ENCODE assay signal across 25 mouse cellular contexts in the genomic region with DNA sequence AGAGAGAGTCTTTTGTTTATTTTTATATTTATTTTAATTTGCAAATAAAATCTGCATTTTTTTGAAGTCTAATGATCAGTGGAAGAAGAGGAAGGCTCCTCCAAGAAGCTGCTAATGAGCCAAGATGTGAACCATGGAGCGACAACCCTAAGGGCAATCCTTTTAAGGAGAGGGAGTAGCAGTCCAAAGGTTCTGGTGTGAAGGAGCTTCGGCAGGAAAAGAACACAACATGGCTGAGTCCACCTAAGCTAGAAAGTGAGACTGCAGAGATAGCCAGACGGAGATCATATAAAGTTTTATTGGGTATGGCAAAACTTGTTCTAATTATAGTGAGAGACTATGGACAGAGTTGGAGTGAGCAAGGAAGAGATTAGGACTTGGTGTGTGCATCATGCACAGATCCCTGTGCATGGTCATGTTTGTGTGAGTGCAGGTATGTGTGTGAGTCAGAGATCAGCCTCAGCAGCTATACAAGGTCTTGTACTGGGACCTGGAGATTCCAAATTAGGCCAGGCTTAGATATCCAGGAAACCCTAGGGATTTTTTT. TPM values are rescaled to one million over a fixed set of nuclear protein-coding genes. Genes with fewer than 3 reads are reported as not detected.
DNase-seq lines count a peak whose midpoint lies in the region; ATAC-seq and TF ChIP-seq lines count a peak whose summit lies in the region.
"Had no signal": no experiment of that assay in that cellular context is flagged by ENCODE, and none has a peak within 500 bp of the region (broad histone marks: within the 10 kb centered on the region; RNA-seq: fewer than 3 reads in every experiment).

No protein-coding gene starts in this region.

- no peak overlapping the region for H3K27ac ChIP-seq in kidney, adult 2 months (ENCODE audit: insufficient read depth, low read depth, low read length)
- no peak overlapping the region for H3K27ac ChIP-seq in kidney, embryonic 14.5 days (ENCODE audit: low read depth, low read length)
- no peak overlapping the region for H3K27ac ChIP-seq in intestine, embryonic 15.5 days
- H3K27ac ChIP-seq: embryonic facial prominence, embryonic 10.5 days; embryonic facial prominence, embryonic 13.5 days; forebrain, embryonic 12.5 days; gastrocnemius, adult 2 months; hindbrain, embryonic 12.5 days had no signal

- H3K4me2 ChIP-seq in kidney, embryonic 14.5 days (replicated peaks; ENCODE audit: low read depth, low read length), result no peak overlapping the region
- no peak overlapping the region for H3K4me2 ChIP-seq in intestine, embryonic 15.5 days (replicated peaks)
- H3K4me2 ChIP-seq: embryonic facial prominence, embryonic 13.5 days; forebrain, embryonic 12.5 days; heart, embryonic 11.5 days; hindbrain, embryonic 12.5 days had no signal

- no peak overlapping the region for H3K4me3 ChIP-seq in kidney, adult 2 months (ENCODE audit: insufficient read depth, low read depth, low read length)
- no peak overlapping the region for H3K4me3 ChIP-seq in kidney, embryonic 14.5 days (ENCODE audit: low read length)
- no peak overlapping the region for H3K4me3 ChIP-seq in intestine, embryonic 15.5 days (replicated peaks)
- H3K4me3 ChIP-seq: embryonic facial prominence, embryonic 10.5 days; embryonic facial prominence, embryonic 13.5 days; erythroblast, embryonic 14.5 days; forebrain, embryonic 12.5 days; gastrocnemius, adult 2 months; hindbrain, embryonic 12.5 days had no signal

- H3K4me1 ChIP-seq in kidney, adult 2 months (ENCODE audit: control insufficient read depth, insufficient read depth, low read length), result peaks cover 4% of the 10 kb centered on the region; the same call in 1 of the 2 replicates
- H3K4me1 ChIP-seq in kidney, embryonic 14.5 days (ENCODE audit: control insufficient read depth, insufficient read depth, low read length), result no peaks in the 10 kb centered on the region
- H3K4me1 ChIP-seq in intestine, embryonic 15.5 days (replicated peaks), result no peaks in the 10 kb centered on the region
- H3K4me1 ChIP-seq: embryonic facial prominence, embryonic 10.5 days had no signal

- TF ChIP-seq CTCF in kidney, adult 2 months (conservative IDR thresholded peaks at IDR 0.05; ENCODE audit: insufficient read depth, insufficient read length, low read depth, low read length), result no peak

- no peak for TF ChIP-seq POLR2A in kidney, adult 2 months (IDR thresholded peaks at IDR 0.05; ENCODE audit: low read depth, low read length)

- no peak for ATAC-seq in kidney, embryonic 14.5 days (ENCODE audit: low FRiP score, low TSS enrichment)
- ATAC-seq in intestine, embryonic 15.5 days, result peak; percentile 74; the same call in 1 of the 2 replicates
- ATAC-seq: activated CD4-positive, CD25-positive, alpha-beta regulatory T cell, adult 4 months; forebrain, embryonic 16.5 days had no signal

- 57% methylated on average over 3 of the region's 3 CpGs for WGBS in kidney, adult 2 months
- WGBS in kidney, embryonic 14.5 days, result 80% methylated on average over 3 of the region's 3 CpGs
- WGBS in intestine, embryonic 15.5 days, result 67% methylated on average over 3 of the region's 3 CpGs
- WGBS in large intestine, adult 2 months, result 34% methylated on average over 3 of the region's 3 CpGs

- no peak overlapping the region for H3K9ac ChIP-seq in kidney, embryonic 14.5 days (ENCODE audit: low read depth, low read length)
- no peak overlapping the region for H3K9ac ChIP-seq in intestine, embryonic 15.5 days
- H3K9ac ChIP-seq: embryonic facial prominence, embryonic 13.5 days; forebrain, embryonic 12.5 days; hindbrain, embryonic 12.5 days had no signal

- H3K27me3 ChIP-seq in kidney, adult 2 months (replicated peaks; ENCODE audit: control insufficient read depth, insufficient read depth, low read length), result no peaks in the 10 kb centered on the region
- H3K27me3 ChIP-seq in kidney, embryonic 14.5 days (ENCODE audit: control insufficient read depth, insufficient read depth, low read length), result no peaks in the 10 kb centered on the region
- no peaks in the 10 kb centered on the region for H3K27me3 ChIP-seq in intestine, embryonic 15.5 days (replicated peaks)
- H3K27me3 ChIP-seq: embryonic facial prominence, embryonic 13.5 days; hindbrain, embryonic 12.5 days had no signal

- peak; percentile 64 for DNase-seq in kidney, adult 2 months
- no peak for DNase-seq in kidney, adult 11 months
- peak; percentile 37 to 38 for DNase-seq in kidney, postnatal 36 days
- peak; percentile 51 for DNase-seq in large intestine, adult 2 months (ENCODE audit: low read depth, low spot score)
- no peak for DNase-seq in urinary bladder, postnatal 25 days (ENCODE audit: low spot score)
- DNase-seq: adrenal gland, adult 8-10 months; adrenal gland, postnatal 25 days; cerebellum, adult 11-12 months; cerebellum, adult 8-10 months; cerebellum, postnatal 10 days; cerebellum, postnatal 36 days; embryo, embryonic 11 days; gastrocnemius, adult 2 months; gastrocnemius, postnatal 14 days; heart, adult 11 months had no signal

- H3K36me3 ChIP-seq in kidney, adult 2 months (ENCODE audit: control insufficient read depth, insufficient read depth, low read length), result no peaks in the 10 kb centered on the region
- no peaks in the 10 kb centered on the region for H3K36me3 ChIP-seq in kidney, embryonic 14.5 days (ENCODE audit: control insufficient read depth, insufficient read depth, low read length)
- no peaks in the 10 kb centered on the region for H3K36me3 ChIP-seq in intestine, embryonic 15.5 days
- H3K36me3 ChIP-seq: embryonic facial prominence, embryonic 10.5 days; embryonic facial prominence, embryonic 13.5 days; forebrain, embryonic 12.5 days; hindbrain, embryonic 12.5 days had no signal

- no peaks in the 10 kb centered on the region for H3K9me3 ChIP-seq in kidney, embryonic 14.5 days (ENCODE audit: control insufficient read depth, low read length)
- H3K9me3 ChIP-seq in intestine, embryonic 15.5 days, result no peaks in the 10 kb centered on the region
- H3K9me3 ChIP-seq: embryonic facial prominence, embryonic 10.5 days; embryonic facial prominence, embryonic 13.5 days; forebrain, embryonic 12.5 days; hindbrain, embryonic 12.5 days had no signal

RNA-seq across cellular contexts. Expression of a gene that starts 29.3 kb away (rescaled TPM):
- polyA plus RNA-seq in kidney, adult 2 months (2012; rRNA removed), result 89.4 and 99.3 TPM in 2 replicates
- polyA plus RNA-seq in kidney, embryonic 14.5 days (2014; fragmentation: Nextera tagmentation; extraction: Ambion mirVana), result 47.9 and 52.1 TPM in 2 replicates
- polyA plus RNA-seq in intestine, embryonic 15.5 days (2015; fragmentation: Nextera tagmentation; extraction: Ambion mirVana), result 30.8 and 33.3 TPM in 2 replicates
- polyA plus RNA-seq in large intestine, adult 2 months (2012; rRNA removed), result 38.5 and 68.6 TPM in 2 replicates

Comparison
In these comparisons a context has a peak if more than half of its experiments do, and no peak if none do; other contexts are left out.
1. DNase-seq: peak in kidney, adult 2 months (single experiment), kidney, postnatal 36 days (2 of 2) and large intestine, adult 2 months (single experiment); none in kidney, adult 11 months (single experiment) and urinary bladder, postnatal 25 days (single experiment).